Mouse (Mus musculus): ENCODE measurements around the gene Rbm47. TPM values are rescaled to one million over a fixed set of nuclear protein-coding genes. Genes with fewer than 3 reads are reported as not detected.

Gene Rbm47
- polyA plus RNA-seq (2012; rRNA removed): 12.6 and 12.7 TPM in 2 replicates

- Histone ChIP-seq H3K4me3 (ENCODE audit: control insufficient read depth, insufficient read depth, low read length) (no peak within 1 kb of the TSS), H3K27me3 (ENCODE audit: control insufficient read depth, insufficient read depth, low read length) (no peaks in the 10 kb centered on the region), H3K27ac (ENCODE audit: control insufficient read depth, insufficient read depth, low read length) (no peak within 1 kb of the TSS), H3K4me1 (replicated peaks; ENCODE audit: control insufficient read depth, insufficient read depth, low read length) (no peaks in the 10 kb centered on the region), H3K36me3 (ENCODE audit: control insufficient read depth, insufficient read depth, low read length) (no peaks in the 10 kb centered on the region)
- DNase-seq: no peak
- TF ChIP-seq POLR2A (IDR thresholded peaks at IDR 0.05; ENCODE audit: control insufficient read depth, extremely low read depth, insufficient read depth, low read length, poor library complexity) (no peak), CTCF (IDR thresholded peaks at IDR 0.05; ENCODE audit: borderline replicate concordance, control insufficient read depth, extremely low read depth, insufficient read depth, low read length, poor library complexity) (no peak)
- 89% methylated on average over 2 of the region's 2 CpGs for WGBS
Measured at GRCm38 (mm10) chr5:66173018-66173417, at the start of gene Rbm47. TSS of gene Rbm47 (minus strand) at chr5:66173118.

GRCm38 (mm10) chr5:66220620-66221019 lies 47.7 kb upstream of the Rbm47 start:
- Histone ChIP-seq H3K4me3 (ENCODE audit: control insufficient read depth, insufficient read depth, low read length) (no peak overlapping the region), H3K4me1 (replicated peaks; ENCODE audit: control insufficient read depth, insufficient read depth, low read length) (no peaks in the 10 kb centered on the region), H3K27me3 (ENCODE audit: control insufficient read depth, insufficient read depth, low read length) (no peaks in the 10 kb centered on the region), H3K36me3 (ENCODE audit: control insufficient read depth, insufficient read depth, low read length) (no peaks in the 10 kb centered on the region), H3K27ac (ENCODE audit: control insufficient read depth, insufficient read depth, low read length) (no peak overlapping the region)
- no peak for TF ChIP-seq CTCF (IDR thresholded peaks at IDR 0.05; ENCODE audit: borderline replicate concordance, control insufficient read depth, extremely low read depth, insufficient read depth, low read length, poor library complexity)
- no peak for TF ChIP-seq POLR2A (IDR thresholded peaks at IDR 0.05; ENCODE audit: control insufficient read depth, extremely low read depth, insufficient read depth, low read length, poor library complexity)
- DNase-seq: no peak
- 95% methylated on average over 9 of the region's 9 CpGs for WGBS

GRCm38 (mm10) chr5:66219692-66220091 lies 46.8 kb upstream of the Rbm47 start:
- H3K4me1 ChIP-seq (replicated peaks; ENCODE audit: control insufficient read depth, insufficient read depth, low read length): no peaks in the 10 kb centered on the region; the same call in 1 of the 2 replicates
- no peak for DNase-seq
- WGBS: 72% methylated on average over 6 of the region's 6 CpGs
- no peak overlapping the region for H3K27ac ChIP-seq (ENCODE audit: control insufficient read depth, insufficient read depth, low read length)
- no peaks in the 10 kb centered on the region for H3K27me3 ChIP-seq (ENCODE audit: control insufficient read depth, insufficient read depth, low read length)
- TF ChIP-seq POLR2A (IDR thresholded peaks at IDR 0.05; ENCODE audit: control insufficient read depth, extremely low read depth, insufficient read depth, low read length, poor library complexity): no peak
- no peak for TF ChIP-seq CTCF (IDR thresholded peaks at IDR 0.05; ENCODE audit: borderline replicate concordance, control insufficient read depth, extremely low read depth, insufficient read depth, low read length, poor library complexity)
- H3K36me3 ChIP-seq (ENCODE audit: control insufficient read depth, insufficient read depth, low read length): no peaks in the 10 kb centered on the region
- H3K4me3 ChIP-seq (ENCODE audit: control insufficient read depth, insufficient read depth, low read length): no peak overlapping the region

GRCm38 (mm10) chr5:66215569-66216277 lies 42.8 kb upstream of the Rbm47 start:
- DNase-seq: no peak
- Histone ChIP-seq H3K36me3 (ENCODE audit: control insufficient read depth, insufficient read depth, low read length) (no peaks in the 10 kb centered on the region), H3K4me3 (ENCODE audit: control insufficient read depth, insufficient read depth, low read length) (no peak overlapping the region), H3K27ac (ENCODE audit: control insufficient read depth, insufficient read depth, low read length) (no peak overlapping the region), H3K27me3 (ENCODE audit: control insufficient read depth, insufficient read depth, low read length) (no peaks in the 10 kb centered on the region), H3K4me1 (replicated peaks; ENCODE audit: control insufficient read depth, insufficient read depth, low read length) (no peaks in the 10 kb centered on the region; the same call in 1 of the 2 replicates)
- TF ChIP-seq POLR2A (IDR thresholded peaks at IDR 0.05; ENCODE audit: control insufficient read depth, extremely low read depth, insufficient read depth, low read length, poor library complexity) (no peak), CTCF (IDR thresholded peaks at IDR 0.05; ENCODE audit: borderline replicate concordance, control insufficient read depth, extremely low read depth, insufficient read depth, low read length, poor library complexity) (no peak)
- 83% methylated on average over 10 of the region's 10 CpGs for WGBS

- WGBS: 86% methylated on average over 7 of the region's 7 CpGs
Measured at GRCm38 (mm10) chr5:66214395-66214935, 41.5 kb upstream of the Rbm47 start.

GRCm38 (mm10) chr5:66209532-66210176 lies 36.7 kb upstream of the Rbm47 start:
- H3K36me3 ChIP-seq (ENCODE audit: control insufficient read depth, insufficient read depth, low read length): no peaks in the 10 kb centered on the region
- no peak overlapping the region for H3K27ac ChIP-seq (ENCODE audit: control insufficient read depth, insufficient read depth, low read length)
- no peaks in the 10 kb centered on the region for H3K4me1 ChIP-seq (replicated peaks; ENCODE audit: control insufficient read depth, insufficient read depth, low read length)
- TF ChIP-seq POLR2A (IDR thresholded peaks at IDR 0.05; ENCODE audit: control insufficient read depth, extremely low read depth, insufficient read depth, low read length, poor library complexity): no peak
- TF ChIP-seq CTCF (IDR thresholded peaks at IDR 0.05; ENCODE audit: borderline replicate concordance, control insufficient read depth, extremely low read depth, insufficient read depth, low read length, poor library complexity): no peak
- 87% methylated on average over 5 of the region's 5 CpGs for WGBS
- H3K4me3 ChIP-seq (ENCODE audit: control insufficient read depth, insufficient read depth, low read length): no peak overlapping the region
- no peak for DNase-seq
- no peaks in the 10 kb centered on the region for H3K27me3 ChIP-seq (ENCODE audit: control insufficient read depth, insufficient read depth, low read length)

More at GRCm38 (mm10) chr5:66214395-66214935, 41.5 kb upstream of the Rbm47 start:
- Histone ChIP-seq H3K4me1 (replicated peaks; ENCODE audit: control insufficient read depth, insufficient read depth, low read length) (no peaks in the 10 kb centered on the region; the same call in 1 of the 2 replicates), H3K27ac (ENCODE audit: control insufficient read depth, insufficient read depth, low read length) (no peak overlapping the region), H3K4me3 (ENCODE audit: control insufficient read depth, insufficient read depth, low read length) (no peak overlapping the region), H3K27me3 (ENCODE audit: control insufficient read depth, insufficient read depth, low read length) (no peaks in the 10 kb centered on the region), H3K36me3 (ENCODE audit: control insufficient read depth, insufficient read depth, low read length) (no peaks in the 10 kb centered on the region)
- no peak for DNase-seq
- TF ChIP-seq POLR2A (IDR thresholded peaks at IDR 0.05; ENCODE audit: control insufficient read depth, extremely low read depth, insufficient read depth, low read length, poor library complexity): no peak
- no peak for TF ChIP-seq CTCF (IDR thresholded peaks at IDR 0.05; ENCODE audit: borderline replicate concordance, control insufficient read depth, extremely low read depth, insufficient read depth, low read length, poor library complexity)

Data from thymus, adult 2 months (tissue).